Mouse (Mus musculus): ENCODE measurements around the gene Fam219a. TPM values are rescaled to one million over a fixed set of nuclear protein-coding genes. Genes with fewer than 3 reads are reported as not detected.
A peak's percentile ranks its signal among the peaks of the same experiment; 100 is the strongest.

Gene Fam219a
- polyA plus RNA-seq, 1 experiment from 2014 or later, result 19.3 TPM

- no peak for TF ChIP-seq CTCF (IDR thresholded peaks at IDR 0.05)
- ChIA-PET POLR2A (no interaction called here), CTCF (interaction anchor here (1.0 kb wide), 1 partner anchor 9 kb away, joined by 3 read pairs; no protein-coding TSS in a partner anchor)
- peak; percentile 31 for ATAC-seq
- H3K27me3 ChIP-seq, result no peaks in the 10 kb centered on the region
- in situ Hi-C loops (cut with MboI; ENCODE audit: low pct_unique_long_range_greater_than_20kb), result loop anchor here (5.0 kb wide), 2 partner anchors 97 to 152 kb away; no protein-coding TSS in a partner anchor
- DNase-seq (ENCODE audit: low read depth, low spot score), result no peak
Measured at GRCm38 (mm10) chr4:41554994-41555663, 14.2 kb downstream of the Fam219a start.

- DNase-seq (ENCODE audit: low read depth, low spot score), result no peak
- ChIA-PET CTCF (interaction anchor here (1.0 to 3.4 kb wide), 11 partner anchors 11 to 155 kb away, joined by 3 to 19 read pairs (median 5); no protein-coding TSS in a partner anchor), POLR2A (no interaction called here)
- H3K27me3 ChIP-seq, result no peaks in the 10 kb centered on the region
- no peak for TF ChIP-seq CTCF (IDR thresholded peaks at IDR 0.05)
- in situ Hi-C loops (cut with MboI; ENCODE audit: low pct_unique_long_range_greater_than_20kb), result loop anchor here (5.0 kb wide), 2 partner anchors 99 to 154 kb away; no protein-coding TSS in a partner anchor
- ATAC-seq, result no peak
Measured at GRCm38 (mm10) chr4:41553116-41553515, 16.2 kb downstream of the Fam219a start.

- in situ Hi-C loops (cut with MboI; ENCODE audit: low pct_unique_long_range_greater_than_20kb), result loop anchor here (5.0 kb wide), 2 partner anchors 100 to 155 kb away; no protein-coding TSS in a partner anchor
- H3K27me3 ChIP-seq, result no peaks in the 10 kb centered on the region
- ATAC-seq (no peak), DNase-seq (ENCODE audit: low read depth, low spot score) (no peak)
- POLR2A ChIA-PET, result no interaction called here
- CTCF ChIA-PET, result interaction anchor here (0.9 to 3.4 kb wide), 16 partner anchors 11 to 155 kb away, joined by 3 to 19 read pairs (median 4); no protein-coding TSS in a partner anchor
- TF ChIP-seq CTCF (IDR thresholded peaks at IDR 0.05), result peak; percentile 83
Measured at GRCm38 (mm10) chr4:41552529-41552928, 16.8 kb downstream of the Fam219a start.

GRCm38 (mm10) chr4:41547086-41547485 is 22.3 kb downstream of the Fam219a start:
- ATAC-seq (no peak), DNase-seq (ENCODE audit: low read depth, low spot score) (no peak)
- no peak for TF ChIP-seq CTCF (IDR thresholded peaks at IDR 0.05)
- ChIA-PET POLR2A (no interaction called here), CTCF (interaction anchor here (0.8 to 1.5 kb wide), 6 partner anchors 10 to 103 kb away, joined by 3 read pairs; partner anchors contain the start of gene AI464131)
- in situ Hi-C loops (cut with MboI; ENCODE audit: low pct_unique_long_range_greater_than_20kb), result no loop called here
- H3K27me3 ChIP-seq, result no peaks in the 10 kb centered on the region

GRCm38 (mm10) chr4:41545985-41546384 is 23.4 kb downstream of the Fam219a start:
- no peak for DNase-seq (ENCODE audit: low read depth, low spot score)
- H3K27me3 ChIP-seq, result no peaks in the 10 kb centered on the region
- ChIA-PET POLR2A (interaction anchor here (1.0 kb wide), 2 partner anchors 10 to 72 kb away, joined by 3 read pairs; no protein-coding TSS in a partner anchor), CTCF (interaction anchor here (1.1 to 1.5 kb wide), 4 partner anchors 8 to 16 kb away, joined by 3 to 4 read pairs (median 3); no protein-coding TSS in a partner anchor)
- TF ChIP-seq CTCF (IDR thresholded peaks at IDR 0.05), result no peak
- ATAC-seq, result no peak
- in situ Hi-C loops (cut with MboI; ENCODE audit: low pct_unique_long_range_greater_than_20kb), result no loop called here

GRCm38 (mm10) chr4:41542136-41542535 is 27.2 kb downstream of the Fam219a start:
- ChIA-PET POLR2A (no interaction called here), CTCF (interaction anchor here (1.3 to 1.5 kb wide), 2 partner anchors 10 to 18 kb away, joined by 3 to 6 read pairs; no protein-coding TSS in a partner anchor)
- in situ Hi-C loops (cut with MboI; ENCODE audit: low pct_unique_long_range_greater_than_20kb), result no loop called here
- H3K27me3 ChIP-seq, result no peaks in the 10 kb centered on the region
- no peak for DNase-seq (ENCODE audit: low read depth, low spot score)
- no peak for ATAC-seq
- TF ChIP-seq CTCF (IDR thresholded peaks at IDR 0.05), result no peak

- TF ChIP-seq CTCF (IDR thresholded peaks at IDR 0.05), result no peak
- H3K27me3 ChIP-seq, result no peaks in the 10 kb centered on the region
- DNase-seq (ENCODE audit: low read depth, low spot score), result peak; percentile 61
- ATAC-seq, result peak; percentile 94
- in situ Hi-C loops (cut with MboI; ENCODE audit: low pct_unique_long_range_greater_than_20kb), result no loop called here
- ChIA-PET POLR2A (no interaction called here), CTCF (interaction anchor here (1.1 to 1.5 kb wide), 2 partner anchors 18 to 81 kb away, joined by 3 to 5 read pairs; no protein-coding TSS in a partner anchor)
Measured at GRCm38 (mm10) chr4:41534866-41535265, 34.5 kb downstream of the Fam219a start.

GRCm38 (mm10) chr4:41532420-41532819 is 36.9 kb downstream of the Fam219a start:
- POLR2A ChIA-PET, result no interaction called here
- no peak for ATAC-seq
- no peak for DNase-seq (ENCODE audit: low read depth, low spot score)
- CTCF ChIA-PET, result no interaction called here
- H3K27me3 ChIP-seq, result no peaks in the 10 kb centered on the region
- TF ChIP-seq CTCF (IDR thresholded peaks at IDR 0.05), result no peak
- in situ Hi-C loops (cut with MboI; ENCODE audit: low pct_unique_long_range_greater_than_20kb), result no loop called here

GRCm38 (mm10) chr4:41527996-41528395 is 41.3 kb downstream of the Fam219a start:
- ChIA-PET CTCF (interaction anchor here (1.1 to 2.7 kb wide), 2 partner anchors 59 to 180 kb away, joined by 3 to 10 read pairs; no protein-coding TSS in a partner anchor), POLR2A (no interaction called here)
- no peak for TF ChIP-seq CTCF (IDR thresholded peaks at IDR 0.05)
- ATAC-seq (peak; percentile 81), DNase-seq (ENCODE audit: low read depth, low spot score) (peak; percentile 84)
- in situ Hi-C loops (cut with MboI; ENCODE audit: low pct_unique_long_range_greater_than_20kb), result loop anchor here (5.0 kb wide), 1 partner anchor 84 kb away; no protein-coding TSS in a partner anchor
- H3K27me3 ChIP-seq, result no peaks in the 10 kb centered on the region

GRCm38 (mm10) chr4:41527076-41527475 is 42.3 kb downstream of the Fam219a start:
- no peak for DNase-seq (ENCODE audit: low read depth, low spot score)
- ATAC-seq, result no peak
- ChIA-PET CTCF (interaction anchor here (1.1 to 2.7 kb wide), 2 partner anchors 59 to 181 kb away, joined by 3 to 10 read pairs; no protein-coding TSS in a partner anchor), POLR2A (no interaction called here)
- H3K27me3 ChIP-seq, result no peaks in the 10 kb centered on the region
- no peak for TF ChIP-seq CTCF (IDR thresholded peaks at IDR 0.05)
- in situ Hi-C loops (cut with MboI; ENCODE audit: low pct_unique_long_range_greater_than_20kb), result loop anchor here (5.0 kb wide), 1 partner anchor 85 kb away; no protein-coding TSS in a partner anchor

GRCm38 (mm10) chr4:41526553-41526952 is 42.8 kb downstream of the Fam219a start:
- POLR2A ChIA-PET, result no interaction called here
- no peak for DNase-seq (ENCODE audit: low read depth, low spot score)
- H3K27me3 ChIP-seq, result no peaks in the 10 kb centered on the region
- CTCF ChIA-PET, result interaction anchor here (2.7 kb wide), 1 partner anchor 58 kb away, joined by 10 read pairs; no protein-coding TSS in a partner anchor
- in situ Hi-C loops (cut with MboI; ENCODE audit: low pct_unique_long_range_greater_than_20kb), result loop anchor here (5.0 kb wide), 1 partner anchor 86 kb away; no protein-coding TSS in a partner anchor
- no peak for ATAC-seq
- TF ChIP-seq CTCF (IDR thresholded peaks at IDR 0.05), result no peak
